Mouse (Mus musculus): Measurements from ENCODE around the gene Rhobtb3. TPM values are rescaled to one million over a fixed set of nuclear protein-coding genes. Genes with fewer than 3 reads are reported as not detected.

The Rhobtb3 gene
- polyA plus RNA-seq, 1 experiment from 2014 or later = 27.2 TPM

- Histone ChIP-seq H3K4me2 (peak overlapping the region; percentile 70), H3K4me1 (replicated peaks) (peaks cover 36% of the 10 kb centered on the region), H3K27me3 (no peaks in the 10 kb centered on the region), H3K36me3 (no peaks in the 10 kb centered on the region), H3K9ac (no peak overlapping the region; the same call in 1 of the 2 replicates), H3K27ac (replicated peaks) (no peak overlapping the region), H3K9me3 (no peaks in the 10 kb centered on the region), H3K4me3 (no peak overlapping the region)
- ATAC-seq (ENCODE audit: low read depth) = no peak
- WGBS = 82% methylated on average over 3 of the region's 3 CpGs
Observed at GRCm38 (mm10) chr13:75841950-75842349, 101.8 kb downstream of the Rhobtb3 start.

DNA sequence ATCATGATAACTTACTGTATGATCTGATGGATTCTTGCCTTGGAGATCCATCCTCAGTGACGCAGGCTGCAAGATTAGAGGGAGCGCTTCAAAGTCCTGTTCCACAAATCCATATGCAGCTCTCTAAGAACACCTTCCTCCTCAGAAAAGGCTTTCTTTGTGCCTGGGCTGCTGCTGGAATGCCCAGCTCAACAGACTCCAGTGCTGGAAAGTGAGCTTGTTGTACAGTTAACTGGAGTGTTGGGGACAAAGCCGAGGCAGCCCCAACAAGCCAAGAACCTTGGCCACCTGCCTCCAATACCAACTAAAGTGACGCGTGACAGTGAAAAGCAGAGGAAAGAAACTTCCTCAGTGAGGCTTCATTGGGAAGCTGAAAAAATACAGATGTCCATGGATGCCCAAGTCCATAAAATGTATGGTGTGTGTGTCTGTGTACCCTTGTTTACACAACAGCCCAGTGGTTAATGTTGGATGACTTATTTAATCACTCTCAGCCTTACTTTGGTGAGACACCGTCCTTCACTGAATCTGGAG is 102.9 kb downstream of the Rhobtb3 start:
- peak overlapping the region; percentile 78 for H3K27ac ChIP-seq (replicated peaks)
- H3K9me3 ChIP-seq = no peaks in the 10 kb centered on the region
- peak overlapping the region; percentile 70 for H3K9ac ChIP-seq
- 70% methylated on average over 6 of the region's 6 CpGs for WGBS
- H3K4me3 ChIP-seq = peak overlapping the region; percentile 59
- no peaks in the 10 kb centered on the region for H3K36me3 ChIP-seq
- ATAC-seq (ENCODE audit: low read depth) = no peak
- H3K27me3 ChIP-seq = no peaks in the 10 kb centered on the region
- H3K4me1 ChIP-seq (replicated peaks) = peaks cover 36% of the 10 kb centered on the region
- peak overlapping the region; percentile 70 for H3K4me2 ChIP-seq

DNA sequence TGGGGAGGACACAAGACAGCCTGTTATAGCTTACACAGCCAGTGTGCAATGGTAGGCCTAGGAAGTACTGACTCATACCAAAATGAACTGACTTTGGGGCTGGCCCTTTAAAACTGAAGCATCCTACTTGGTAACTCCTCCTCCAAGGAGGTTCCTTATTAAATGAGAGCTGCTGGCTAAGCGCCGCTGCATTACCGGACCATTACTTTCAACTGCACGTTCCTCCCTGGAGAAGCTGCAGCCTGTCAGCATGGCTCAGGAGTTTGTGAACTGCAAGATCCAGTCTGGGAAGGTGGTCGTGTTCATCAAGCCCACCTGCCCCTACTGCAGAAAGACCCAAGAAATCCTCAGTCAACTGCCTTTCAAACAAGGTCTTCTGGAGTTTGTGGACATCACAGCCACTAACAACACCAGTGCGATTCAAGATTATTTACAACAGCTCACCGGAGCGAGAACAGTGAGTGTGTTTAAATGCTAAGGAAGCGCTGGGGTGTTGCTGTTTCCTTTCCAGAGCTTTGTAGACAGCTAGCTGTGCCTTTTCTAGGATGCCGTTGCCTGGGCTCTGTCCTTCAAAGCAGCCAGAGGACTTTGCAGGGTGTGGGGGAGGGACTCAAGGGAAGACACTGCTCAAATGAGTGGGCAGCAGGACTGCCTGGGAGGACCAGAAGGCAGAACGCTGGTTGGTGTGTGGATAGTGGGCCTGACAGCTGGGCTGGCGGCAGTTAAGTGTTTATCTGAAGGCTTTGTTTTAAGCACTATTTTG is 103.8 kb downstream of the Rhobtb3 start, which contains the start of gene Glrx:
Gene Glrx (plus strand): TSS at position 150 of the 763 bp plus-strand sequence.
- peaks cover 36% of the 10 kb centered on the region for H3K4me1 ChIP-seq (replicated peaks)
- H3K27me3 ChIP-seq = no peaks in the 10 kb centered on the region
- ATAC-seq (ENCODE audit: low read depth) = peak; percentile 92
- peak within 1 kb of the TSS; percentile 70 for H3K9ac ChIP-seq
- peak within 1 kb of the TSS; percentile 78 for H3K27ac ChIP-seq (replicated peaks)
- peak within 1 kb of the TSS; percentile 70 for H3K4me2 ChIP-seq
- no peaks in the 10 kb centered on the region for H3K36me3 ChIP-seq
- no peaks in the 10 kb centered on the region for H3K9me3 ChIP-seq
- peak within 1 kb of the TSS; percentile 59 for H3K4me3 ChIP-seq
- under 1% methylated on average over 12 of the region's 12 CpGs for WGBS

- Histone ChIP-seq H3K36me3 (no peaks in the 10 kb centered on the region), H3K4me1 (replicated peaks) (peaks cover 36% of the 10 kb centered on the region), H3K4me3 (no peak overlapping the region), H3K9ac (no peak overlapping the region), H3K4me2 (no peak overlapping the region), H3K9me3 (no peaks in the 10 kb centered on the region), H3K27ac (replicated peaks) (no peak overlapping the region), H3K27me3 (no peaks in the 10 kb centered on the region)
- WGBS = 94% methylated on average over 4 of the region's 4 CpGs
- no peak for ATAC-seq (ENCODE audit: low read depth)
Observed at GRCm38 (mm10) chr13:75838506-75838905, 105.2 kb downstream of the Rhobtb3 start.

DNA sequence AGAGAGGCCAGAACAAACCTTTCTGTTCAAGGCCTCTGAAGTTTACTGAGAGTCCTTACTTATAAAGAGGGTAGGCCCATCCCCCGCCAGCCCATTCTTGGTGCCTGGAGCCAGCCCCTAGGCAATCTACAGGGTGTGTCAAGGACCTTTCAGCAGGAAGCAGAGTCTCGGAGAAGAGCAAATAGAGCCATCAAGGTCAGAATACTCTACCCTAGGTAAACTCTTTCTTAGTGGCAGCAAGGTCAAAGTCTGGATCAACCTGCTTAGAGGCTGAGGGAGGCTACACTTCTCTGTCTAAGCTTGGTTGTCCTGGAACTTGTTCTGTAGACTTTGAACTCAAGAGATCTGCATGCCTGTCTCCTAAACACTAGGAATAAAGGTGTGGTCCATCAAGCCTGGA is 108.3 kb downstream of the Rhobtb3 start:
- H3K27me3 ChIP-seq = no peaks in the 10 kb centered on the region
- no peak for ATAC-seq (ENCODE audit: low read depth)
- H3K27ac ChIP-seq (replicated peaks) = no peak overlapping the region
- WGBS = 75% methylated on average over 2 of the region's 2 CpGs
- H3K9me3 ChIP-seq = no peaks in the 10 kb centered on the region
- H3K4me3 ChIP-seq = no peak overlapping the region
- H3K4me1 ChIP-seq (replicated peaks) = peaks cover 13% of the 10 kb centered on the region
- no peak overlapping the region for H3K9ac ChIP-seq
- no peak overlapping the region for H3K4me2 ChIP-seq
- no peaks in the 10 kb centered on the region for H3K36me3 ChIP-seq

DNA sequence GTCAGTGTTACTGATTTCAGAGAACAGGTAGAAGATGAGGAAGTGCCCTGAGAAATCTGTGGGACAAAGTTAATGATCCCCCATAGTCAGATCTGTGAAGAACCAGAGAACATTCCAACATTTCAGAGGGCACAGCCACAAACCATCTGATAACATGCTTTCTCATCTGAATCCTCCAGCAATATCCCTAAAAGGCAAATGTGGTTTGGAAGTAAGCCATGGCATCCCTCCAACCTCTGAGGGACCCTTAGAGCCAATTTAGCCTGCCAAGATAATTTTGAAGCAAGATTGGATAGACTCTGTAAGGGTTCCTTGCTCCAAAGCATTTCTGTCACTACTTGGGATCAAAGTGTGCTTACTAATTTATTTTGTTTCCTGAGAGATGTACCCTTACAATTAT is 110.2 kb downstream of the Rhobtb3 start:
- Histone ChIP-seq H3K9me3 (no peaks in the 10 kb centered on the region), H3K27ac (replicated peaks) (no peak overlapping the region), H3K27me3 (no peaks in the 10 kb centered on the region), H3K4me3 (no peak overlapping the region), H3K4me1 (replicated peaks) (no peaks in the 10 kb centered on the region), H3K36me3 (no peaks in the 10 kb centered on the region), H3K9ac (no peak overlapping the region), H3K4me2 (no peak overlapping the region)
- ATAC-seq (ENCODE audit: low read depth) = no peak

DNA sequence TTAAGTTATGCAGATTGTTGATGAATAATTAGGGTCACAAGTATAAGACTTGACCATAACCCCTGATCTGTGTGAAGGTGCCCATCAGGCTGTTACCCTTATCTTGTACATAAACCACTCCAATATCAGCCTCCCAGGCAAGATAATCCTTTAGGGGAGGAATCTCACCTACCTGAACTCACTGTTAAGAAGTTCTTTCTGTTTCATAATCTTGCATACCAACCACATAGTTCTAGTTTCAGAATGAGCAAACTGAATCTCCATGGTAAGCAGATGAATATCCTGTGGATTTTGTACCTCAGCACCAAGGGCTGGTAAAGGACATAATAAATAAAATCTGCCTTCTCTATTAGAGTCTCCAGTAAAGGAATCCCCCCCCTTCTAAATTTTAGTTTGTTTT is 111.0 kb downstream of the Rhobtb3 start:
- ATAC-seq (ENCODE audit: low read depth) = no peak
- no peak overlapping the region for H3K4me2 ChIP-seq
- no peak overlapping the region for H3K27ac ChIP-seq (replicated peaks)
- no peaks in the 10 kb centered on the region for H3K36me3 ChIP-seq
- H3K4me3 ChIP-seq = no peak overlapping the region
- no peaks in the 10 kb centered on the region for H3K4me1 ChIP-seq (replicated peaks)
- no peaks in the 10 kb centered on the region for H3K27me3 ChIP-seq
- H3K9me3 ChIP-seq = no peaks in the 10 kb centered on the region
- H3K9ac ChIP-seq = no peak overlapping the region

- Histone ChIP-seq H3K27me3 (no peaks in the 10 kb centered on the region), H3K27ac (replicated peaks) (no peak overlapping the region), H3K36me3 (no peaks in the 10 kb centered on the region), H3K4me2 (no peak overlapping the region), H3K9ac (no peak overlapping the region), H3K4me3 (no peak overlapping the region), H3K9me3 (no peaks in the 10 kb centered on the region), H3K4me1 (replicated peaks) (no peaks in the 10 kb centered on the region)
- ATAC-seq (ENCODE audit: low read depth) = no peak
- 77% methylated on average over 6 of the region's 6 CpGs for WGBS
Observed at GRCm38 (mm10) chr13:75831710-75832109, 112.0 kb downstream of the Rhobtb3 start.

- H3K4me2 ChIP-seq = no peak overlapping the region
- H3K36me3 ChIP-seq = no peaks in the 10 kb centered on the region
- no peaks in the 10 kb centered on the region for H3K27me3 ChIP-seq
- H3K4me3 ChIP-seq = no peak overlapping the region
- H3K4me1 ChIP-seq (replicated peaks) = no peaks in the 10 kb centered on the region
- 97% methylated on average over 1 of the region's 1 CpGs for WGBS
- H3K27ac ChIP-seq (replicated peaks) = no peak overlapping the region
- no peak overlapping the region for H3K9ac ChIP-seq
- no peak for ATAC-seq (ENCODE audit: low read depth)
- H3K9me3 ChIP-seq = no peaks in the 10 kb centered on the region
Observed at GRCm38 (mm10) chr13:75830708-75831107, 113.0 kb downstream of the Rhobtb3 start.

DNA sequence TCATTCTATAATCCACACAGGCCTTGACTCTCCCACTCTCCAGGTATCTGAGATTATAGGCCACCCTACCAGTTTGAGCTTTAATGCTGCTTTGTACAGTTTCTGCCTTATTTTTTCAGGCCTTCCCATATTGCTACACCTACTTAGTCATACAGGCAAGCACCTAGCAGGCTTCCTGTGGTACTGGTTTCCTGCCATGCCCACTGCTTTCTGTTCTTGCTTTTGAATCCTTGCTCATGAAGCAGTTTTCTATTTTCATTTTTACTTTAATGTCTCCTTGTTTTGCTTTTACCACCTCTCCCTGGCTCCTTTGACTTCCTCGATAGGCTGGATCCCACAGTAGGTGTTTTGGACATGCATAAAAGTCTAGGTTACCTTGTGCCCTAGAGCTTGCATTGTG is 118.3 kb downstream of the Rhobtb3 start:
- no peaks in the 10 kb centered on the region for H3K36me3 ChIP-seq
- H3K27ac ChIP-seq (replicated peaks) = no peak overlapping the region
- no peak overlapping the region for H3K4me2 ChIP-seq
- H3K4me1 ChIP-seq (replicated peaks) = no peaks in the 10 kb centered on the region
- H3K27me3 ChIP-seq = no peaks in the 10 kb centered on the region
- no peaks in the 10 kb centered on the region for H3K9me3 ChIP-seq
- no peak for ATAC-seq (ENCODE audit: low read depth)
- no peak overlapping the region for H3K9ac ChIP-seq
- 95% methylated on average over 1 of the region's 1 CpGs for WGBS
- no peak overlapping the region for H3K4me3 ChIP-seq

DNA sequence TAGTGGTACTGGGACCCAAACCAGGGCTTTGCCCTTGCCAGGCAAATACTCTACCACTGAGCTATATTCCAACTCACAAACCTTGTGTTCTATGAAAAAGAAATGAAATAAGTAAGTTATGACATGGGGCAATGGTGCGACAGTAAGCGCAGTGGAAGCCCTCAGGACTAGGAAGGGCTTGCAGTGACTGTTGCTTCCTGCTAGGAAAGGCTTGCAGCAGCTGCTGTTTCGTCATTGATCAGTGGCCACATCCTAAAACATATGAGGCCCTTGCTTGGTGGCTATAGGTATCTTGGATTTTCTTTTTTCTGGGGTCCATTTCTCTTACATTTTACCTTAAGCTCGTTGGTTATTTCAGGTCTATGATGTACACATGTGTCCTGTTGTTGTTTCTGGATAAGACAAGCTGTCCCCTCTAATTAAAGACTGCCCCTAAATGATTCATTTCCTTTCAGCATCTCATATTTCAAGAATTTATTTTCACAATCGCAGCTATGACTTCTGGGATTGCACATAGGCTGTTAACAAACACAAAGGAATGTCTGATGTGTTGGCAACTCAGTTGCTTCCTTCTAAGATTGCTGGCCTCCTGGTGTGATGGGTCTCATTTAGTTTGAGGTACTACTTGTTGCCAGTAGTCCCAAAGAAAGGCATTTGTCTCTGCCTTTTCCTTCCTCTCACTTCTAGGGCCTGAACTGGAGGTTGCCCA is 119.0 kb downstream of the Rhobtb3 start:
- 84% methylated on average over 5 of the region's 5 CpGs for WGBS
- H3K36me3 ChIP-seq = no peaks in the 10 kb centered on the region
- H3K9me3 ChIP-seq = no peaks in the 10 kb centered on the region
- no peak overlapping the region for H3K9ac ChIP-seq
- no peak overlapping the region for H3K4me3 ChIP-seq
- no peak for ATAC-seq (ENCODE audit: low read depth)
- H3K27ac ChIP-seq (replicated peaks) = no peak overlapping the region
- H3K4me2 ChIP-seq = no peak overlapping the region
- no peaks in the 10 kb centered on the region for H3K27me3 ChIP-seq
- H3K4me1 ChIP-seq (replicated peaks) = no peaks in the 10 kb centered on the region

DNA sequence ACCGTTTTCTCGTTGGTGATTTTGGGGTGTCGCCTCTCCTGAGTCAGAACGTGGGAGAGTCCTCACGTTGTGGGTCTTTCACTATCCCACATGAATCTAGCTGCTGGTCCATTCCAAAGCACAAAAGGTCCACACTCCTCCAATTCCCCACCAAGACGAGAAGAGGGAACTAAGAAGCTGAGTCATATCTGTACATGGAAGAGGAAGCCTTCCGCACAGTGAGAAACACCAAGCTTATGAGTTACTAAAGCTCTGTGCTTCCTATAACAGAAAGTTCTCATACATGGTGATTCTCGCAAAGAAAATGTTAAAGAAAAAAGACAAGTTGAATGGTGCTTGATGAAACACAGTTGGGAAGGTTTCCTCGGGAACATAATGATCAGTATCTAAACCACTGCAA is 120.5 kb downstream of the Rhobtb3 start:
- ATAC-seq (ENCODE audit: low read depth) = no peak
- 91% methylated on average over 9 of the region's 9 CpGs for WGBS

More for the DNA sequence above, 120.5 kb downstream of the Rhobtb3 start:
- H3K27ac ChIP-seq (replicated peaks) = no peak overlapping the region
- no peaks in the 10 kb centered on the region for H3K36me3 ChIP-seq
- no peak overlapping the region for H3K4me2 ChIP-seq
- H3K9me3 ChIP-seq = no peaks in the 10 kb centered on the region
- H3K9ac ChIP-seq = no peak overlapping the region
- no peaks in the 10 kb centered on the region for H3K4me1 ChIP-seq (replicated peaks)
- no peak overlapping the region for H3K4me3 ChIP-seq
- H3K27me3 ChIP-seq = no peaks in the 10 kb centered on the region

Data from neural tube, embryonic 13.5 days (tissue).